Mouse (Mus musculus) embryo, embryonic 9.5 days (tissue): ENCODE measurements around the gene Ankrd11.
"Not testable (repeated sequence)": the region's sequence is repeated elsewhere in the genome, so short reads cannot be mapped to it uniquely, and the experiment has no call there.

ENCODE experiments used
- DNase-seq: peaks from one replicate; pipeline ENCODE4 v3.0.0-alpha.2; 2017; ENCODE audit errors: extremely low spot score

Gene Ankrd11

DNA sequence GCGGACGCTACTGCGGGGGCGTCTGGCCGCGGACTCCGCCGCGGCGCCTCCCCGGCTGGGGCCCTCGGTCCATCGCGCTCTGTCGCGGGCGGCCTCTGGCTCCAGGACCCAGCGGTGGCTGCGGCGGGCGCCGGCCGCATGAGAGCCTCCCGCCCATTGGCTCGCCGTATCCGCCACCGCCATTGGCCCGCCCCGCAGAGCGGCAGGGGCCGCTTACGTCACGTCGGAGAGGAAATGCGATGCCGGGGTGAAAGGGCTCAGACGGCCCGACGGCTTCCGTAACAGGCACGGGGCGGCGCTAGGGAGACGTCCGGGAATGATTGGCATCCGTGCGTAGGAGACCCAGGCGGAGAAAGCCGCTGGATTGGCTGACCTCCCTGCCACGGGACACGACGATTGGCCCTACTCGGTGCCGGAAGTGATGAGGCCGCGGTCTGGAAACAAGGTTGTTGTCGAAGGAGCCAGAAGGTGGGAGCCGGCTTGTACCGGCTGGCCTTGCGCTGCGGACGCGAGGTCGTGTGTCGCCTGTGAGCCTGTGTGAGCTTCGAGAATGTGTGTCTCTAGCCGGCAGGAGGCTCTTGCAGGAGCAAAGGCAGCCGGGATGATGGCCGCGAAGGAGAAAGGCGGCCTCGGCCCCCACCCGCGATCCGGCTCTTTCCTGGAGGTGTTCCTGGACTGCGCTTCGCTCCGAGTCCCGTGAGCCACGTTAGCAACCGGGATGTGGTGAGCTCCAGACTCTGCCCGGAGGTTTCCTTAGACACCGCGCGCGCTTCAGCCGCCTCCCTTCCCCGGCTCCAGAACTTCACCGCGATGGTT is at the start of gene Ankrd11:
Gene Ankrd11, minus strand, starts transcription at position 120 of the 816 bp plus-strand sequence.
- peak; percentile 99 for DNase-seq

- DNase-seq, result no peak
These were observed 45.2 kb upstream of the Ankrd11 start for GRCm38 (mm10) chr8:123087289-123087688.

DNA sequence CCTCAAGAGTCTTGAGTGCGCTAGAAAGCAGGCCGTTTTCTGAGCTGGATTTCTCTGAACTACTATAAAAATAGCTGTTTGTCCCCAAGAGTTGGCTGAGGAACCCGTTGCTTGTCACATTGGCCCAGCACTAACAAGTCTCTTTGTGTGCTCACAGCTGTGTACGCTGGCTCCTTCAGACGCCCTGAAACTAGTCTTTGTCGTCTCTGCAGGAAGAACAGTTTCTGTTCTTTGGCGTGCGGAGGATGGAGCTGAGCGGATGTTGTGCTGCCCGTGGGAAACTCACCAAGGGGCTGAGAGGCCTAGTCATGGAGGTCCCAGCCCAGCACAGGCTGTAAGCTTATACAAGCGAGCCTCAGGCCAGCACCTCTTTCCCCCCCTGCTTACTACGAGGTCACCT is 41.5 kb upstream of the Ankrd11 start:
- DNase-seq, result no peak

DNA sequence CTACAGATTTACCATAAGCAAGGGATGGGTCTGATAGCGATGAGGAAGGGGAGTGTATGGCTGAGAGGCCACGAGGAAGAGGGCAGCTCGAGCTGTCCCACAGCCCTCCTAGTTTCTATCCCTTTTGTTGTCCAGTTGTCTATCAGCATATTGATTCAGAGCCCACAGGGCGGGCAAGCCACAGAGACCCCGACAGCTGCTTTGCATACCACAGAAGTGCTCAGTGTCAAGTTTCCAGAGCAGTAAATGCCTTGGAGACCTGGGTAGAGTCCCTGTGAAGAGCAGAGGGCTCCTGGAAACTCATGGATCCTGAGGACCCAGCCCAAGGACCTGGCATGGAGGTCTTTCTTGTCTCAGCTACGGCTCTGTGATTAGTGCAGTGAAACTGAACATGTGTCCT is 40.9 kb upstream of the Ankrd11 start:
- DNase-seq, result no peak

- no peak for DNase-seq
These were observed 35.1 kb upstream of the Ankrd11 start for GRCm38 (mm10) chr8:123077213-123077612.

- DNase-seq, result no peak
These were observed 29.1 kb upstream of the Ankrd11 start for GRCm38 (mm10) chr8:123071176-123071575.

GRCm38 (mm10) chr8:123066101-123066683 is 24.1 kb upstream of the Ankrd11 start:
- no peak for DNase-seq

DNA sequence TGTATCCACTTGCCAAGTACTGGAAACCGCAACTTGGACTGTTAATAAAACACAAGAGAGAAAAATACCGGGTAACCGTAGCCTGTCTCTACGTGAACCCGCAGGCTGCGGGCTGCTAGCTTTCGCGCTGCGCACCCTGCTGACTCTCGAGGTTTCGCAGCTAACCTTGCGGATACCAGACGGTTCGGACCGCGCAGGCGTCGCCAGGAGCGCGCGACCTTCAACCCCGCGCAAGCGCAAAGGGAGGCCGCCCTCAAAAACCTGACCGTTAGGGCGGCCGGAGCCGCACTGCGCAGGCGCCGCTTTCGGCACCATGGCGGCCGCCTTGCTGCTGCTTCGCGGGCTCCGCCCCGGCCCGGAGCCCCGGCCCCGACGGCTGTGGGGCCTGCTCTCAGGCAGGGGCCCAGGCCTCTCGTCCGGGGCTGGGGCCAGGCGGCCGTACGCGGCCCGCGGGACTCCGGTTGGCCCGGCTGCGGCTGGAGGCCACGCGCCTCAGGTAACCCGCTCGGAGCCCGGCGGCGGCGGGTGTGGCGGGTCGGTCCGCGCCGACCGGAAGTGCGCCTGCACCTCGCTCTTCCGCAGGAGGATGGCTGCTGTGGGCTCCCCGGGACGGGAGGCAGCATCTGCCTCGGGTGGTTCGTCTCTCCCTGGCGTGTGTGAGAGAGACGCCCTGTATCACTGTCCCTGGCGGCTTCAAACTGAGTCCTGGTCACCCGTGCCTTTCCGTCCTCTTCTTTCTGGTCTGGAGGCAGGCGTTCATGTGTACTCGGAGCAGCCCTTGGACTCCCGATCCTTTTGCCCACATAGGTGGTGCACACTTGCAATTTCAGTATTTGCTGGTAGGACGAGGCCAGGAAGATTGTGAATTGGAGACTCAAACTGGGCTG is 23.4 kb upstream of the Ankrd11 start:
- peak; percentile 95 for DNase-seq

DNA sequence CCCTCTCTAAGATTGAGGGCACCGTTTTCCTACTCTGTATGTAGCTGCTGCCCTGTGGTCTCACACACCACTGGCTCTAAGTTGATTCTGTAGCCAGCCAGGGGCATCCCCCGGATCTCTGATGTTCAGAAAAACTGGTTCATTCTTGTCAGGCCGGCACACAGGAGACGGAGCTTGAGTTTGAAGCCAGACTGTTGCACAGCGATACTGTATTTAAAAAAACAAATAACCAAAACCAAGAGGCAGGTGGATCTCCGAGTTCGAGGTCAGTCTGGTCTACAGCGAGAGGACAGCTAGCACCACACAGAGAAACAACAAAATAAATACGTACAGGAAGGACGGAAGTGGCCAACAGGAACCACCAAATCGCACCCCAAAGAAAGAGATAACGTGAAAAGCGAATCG is 22.7 kb upstream of the Ankrd11 start:
- no peak for DNase-seq

GRCm38 (mm10) chr8:123064072-123064471 is 22.0 kb upstream of the Ankrd11 start:
- DNase-seq, result no peak

- DNase-seq, result no peak
These were observed 20.6 kb upstream of the Ankrd11 start, which contains the start of gene Spg7 for GRCm38 (mm10) chr8:123062721-123063120. Gene Spg7, plus strand, starts transcription at chr8:123062942.

GRCm38 (mm10) chr8:123051458-123051857 is 9.4 kb upstream of the Ankrd11 start:
- DNase-seq, result no peak

DNA sequence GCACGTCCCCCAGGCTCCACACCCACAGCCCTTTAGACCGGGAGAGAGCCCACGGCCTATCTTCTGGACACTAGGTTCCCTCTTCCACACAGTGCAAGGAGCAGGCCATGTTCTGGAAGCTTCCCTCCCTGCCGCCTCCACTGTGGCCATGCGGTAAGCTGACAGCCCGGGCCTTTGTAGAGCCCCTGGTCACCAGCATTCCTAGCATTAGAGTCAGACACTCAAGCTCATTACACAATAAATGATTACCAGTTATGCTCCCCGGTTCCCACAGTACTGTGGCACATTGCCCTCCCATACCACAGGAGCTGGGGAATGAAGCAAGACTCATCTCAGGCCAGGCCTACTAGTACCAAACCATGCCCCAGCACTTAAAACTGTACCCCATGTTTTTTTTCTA is 6.3 kb upstream of the Ankrd11 start:
- DNase-seq, result no peak

- no peak for DNase-seq
These were observed 5.8 kb upstream of the Ankrd11 start for GRCm38 (mm10) chr8:123047827-123048226.

- no peak for DNase-seq
These were observed 4.6 kb upstream of the Ankrd11 start for GRCm38 (mm10) chr8:123046706-123047105.

- DNase-seq, result not testable (repeated sequence)
These were observed 2.8 kb upstream of the Ankrd11 start for GRCm38 (mm10) chr8:123044743-123045425.

DNA sequence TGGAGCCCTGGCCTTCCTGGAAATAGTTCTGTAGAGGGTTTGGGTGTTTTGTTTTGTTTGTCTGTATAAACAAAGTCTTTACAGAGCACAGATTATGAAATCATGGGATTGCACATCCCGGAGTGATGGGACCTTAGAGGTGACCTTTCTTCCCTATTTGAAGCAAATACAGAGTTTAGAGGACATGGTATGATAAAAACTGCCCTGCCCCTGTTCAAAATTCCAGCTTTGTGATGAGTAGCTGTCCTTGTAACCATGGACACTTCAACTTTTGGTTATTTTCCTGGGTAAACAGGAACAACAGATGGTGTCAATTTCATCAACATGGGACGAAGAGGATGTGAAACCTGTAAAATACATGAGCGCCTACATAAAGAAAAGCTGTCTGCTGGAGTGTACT is 1.9 kb upstream of the Ankrd11 start:
- no peak for DNase-seq

- peak; percentile 9 for DNase-seq
These were observed 1.0 kb upstream of the Ankrd11 start for GRCm38 (mm10) chr8:123042974-123043625.

GRCm38 (mm10) chr8:123041774-123042105 is 337 bp downstream of the Ankrd11 start:
- DNase-seq, result no peak

- peak; percentile 68 for DNase-seq
These were observed 886 bp downstream of the Ankrd11 start for GRCm38 (mm10) chr8:123041008-123041773.
